15 mouse cellular contexts compared by ENCODE assay signal in genomic region chr9:14662876-14663275, GRCm38 (mm10). TPM values are rescaled to one million over a fixed set of nuclear protein-coding genes. Genes with fewer than 3 reads are reported as not detected.
DNase-seq lines count a peak whose midpoint lies in the region; ATAC-seq and TF ChIP-seq lines count a peak whose summit lies in the region.
"Had no signal": no experiment of that assay in that cellular context is flagged by ENCODE, and none has a peak within 500 bp of the region (broad histone marks: within the 10 kb centered on the region; RNA-seq: fewer than 3 reads in every experiment).

No protein-coding gene starts in this region.

- H3K36me3 ChIP-seq in heart, postnatal 0 days (replicated peaks; ENCODE audit: control insufficient read depth, insufficient read depth, low read length): no peaks in the 10 kb centered on the region
- H3K36me3 ChIP-seq in heart, embryonic 12.5 days: no peaks in the 10 kb centered on the region
- no peaks in the 10 kb centered on the region for H3K36me3 ChIP-seq in embryonic facial prominence, embryonic 10.5 days (replicated peaks)
- no peaks in the 10 kb centered on the region for H3K36me3 ChIP-seq in midbrain, embryonic 10.5 days
- H3K36me3 ChIP-seq: forebrain, embryonic 12.5 days had no signal

- H3K27me3 ChIP-seq in heart, postnatal 0 days (ENCODE audit: control insufficient read depth, insufficient read depth, low read length): no peaks in the 10 kb centered on the region
- no peaks in the 10 kb centered on the region for H3K27me3 ChIP-seq in heart, embryonic 12.5 days (replicated peaks)
- no peaks in the 10 kb centered on the region for H3K27me3 ChIP-seq in embryonic facial prominence, embryonic 10.5 days (replicated peaks; ENCODE audit: low read depth, poor library complexity, severe bottlenecking)
- H3K27me3 ChIP-seq in midbrain, embryonic 10.5 days (ENCODE audit: low read depth, poor library complexity, severe bottlenecking): no peaks in the 10 kb centered on the region
- H3K27me3 ChIP-seq: forebrain, embryonic 12.5 days had no signal

- 0 out of 2 replicates have a peak overlapping the region, but pooled peaks have one; percentile 1 for H3K27ac ChIP-seq in heart, postnatal 0 days (ENCODE audit: low read depth)
- no peak overlapping the region for H3K27ac ChIP-seq in heart, embryonic 12.5 days (ENCODE audit: poor library complexity, severe bottlenecking)
- H3K27ac ChIP-seq in embryonic facial prominence, embryonic 10.5 days (replicated peaks): peak overlapping the region; percentile 58; the same call in 1 of the 2 replicates
- H3K27ac ChIP-seq in midbrain, embryonic 10.5 days (replicated peaks): no peak overlapping the region
- H3K27ac ChIP-seq: forebrain, embryonic 12.5 days; hindbrain, embryonic 14.5 days; left cerebral cortex, adult 2 months had no signal

- TF ChIP-seq EP300 in heart, postnatal 0 days (IDR thresholded peaks at IDR 0.05; ENCODE audit: low read depth): no peak

- H3K4me1 ChIP-seq in heart, postnatal 0 days (ENCODE audit: control insufficient read depth, insufficient read depth): 0 out of 2 replicates have a peak, but pooled peaks cover 8% of the 10 kb centered on the region
- peaks cover 40% of the 10 kb centered on the region for H3K4me1 ChIP-seq in heart, embryonic 12.5 days (replicated peaks)
- H3K4me1 ChIP-seq in embryonic facial prominence, embryonic 10.5 days: no peaks in the 10 kb centered on the region
- no peaks in the 10 kb centered on the region for H3K4me1 ChIP-seq in midbrain, embryonic 10.5 days
- H3K4me1 ChIP-seq: forebrain, embryonic 12.5 days had no signal

- WGBS in heart, postnatal 0 days: 51% methylated on average over 7 of the region's 7 CpGs
- 51% methylated on average over 7 of the region's 7 CpGs for WGBS in heart, embryonic 12.5 days
- 67% methylated on average over 7 of the region's 7 CpGs for WGBS in embryonic facial prominence, embryonic 10.5 days
- 73% methylated on average over 7 of the region's 7 CpGs for WGBS in midbrain, embryonic 10.5 days

- no peak overlapping the region for H3K9ac ChIP-seq in heart, postnatal 0 days (replicated peaks; ENCODE audit: low read depth, low read length)
- no peak overlapping the region for H3K9ac ChIP-seq in heart, embryonic 12.5 days
- H3K9ac ChIP-seq: forebrain, embryonic 12.5 days; hindbrain, embryonic 14.5 days; lung, embryonic 14.5 days had no signal

- no peaks in the 10 kb centered on the region for H3K9me3 ChIP-seq in heart, postnatal 0 days (replicated peaks; ENCODE audit: control insufficient read depth, low read length)
- H3K9me3 ChIP-seq in heart, embryonic 12.5 days (replicated peaks): no peaks in the 10 kb centered on the region
- H3K9me3 ChIP-seq in embryonic facial prominence, embryonic 10.5 days: no peaks in the 10 kb centered on the region
- H3K9me3 ChIP-seq in midbrain, embryonic 10.5 days (replicated peaks): no peaks in the 10 kb centered on the region
- H3K9me3 ChIP-seq: forebrain, embryonic 12.5 days had no signal

- TF ChIP-seq CTCF in heart, postnatal 0 days (IDR thresholded peaks at IDR 0.05; ENCODE audit: low read depth): no peak

- H3K4me2 ChIP-seq in heart, postnatal 0 days (ENCODE audit: low read depth, low read length): no peak overlapping the region
- no peak overlapping the region for H3K4me2 ChIP-seq in heart, embryonic 12.5 days
- H3K4me2 ChIP-seq: forebrain, embryonic 12.5 days; hindbrain, embryonic 14.5 days; lung, embryonic 14.5 days had no signal

- DNase-seq in heart, postnatal 0 days (ENCODE audit: low spot score): no peak
- no peak for DNase-seq in embryonic facial prominence, embryonic 10.5 days (ENCODE audit: low spot score)
- DNase-seq in gonadal fat pad, adult 2 months (ENCODE audit: low read depth): peak; percentile 84
- DNase-seq in midbrain, embryonic 10.5 days (ENCODE audit: low spot score): no peak
- DNase-seq in thymus, postnatal 14 days: no peak
- DNase-seq: cerebellum, adult 8-10 months; kidney, adult 9 months; lung, embryonic 14.5 days; thymus, adult 2 months had no signal

- H3K4me3 ChIP-seq in heart, postnatal 0 days (ENCODE audit: low read depth, low read length): no peak overlapping the region
- no peak overlapping the region for H3K4me3 ChIP-seq in heart, embryonic 12.5 days
- no peak overlapping the region for H3K4me3 ChIP-seq in embryonic facial prominence, embryonic 10.5 days
- H3K4me3 ChIP-seq in midbrain, embryonic 10.5 days: no peak overlapping the region
- H3K4me3 ChIP-seq: forebrain, embryonic 12.5 days; left cerebral cortex, adult 2 months had no signal

- no peak for ATAC-seq in heart, postnatal 0 days (ENCODE audit: insufficient read depth, low read depth)
- ATAC-seq in heart, embryonic 12.5 days (ENCODE audit: insufficient number of reproducible peaks, low FRiP score): no peak
- ATAC-seq in megakaryocyte progenitor cell, adult 5-6 weeks (replicated peaks; ENCODE audit: poor library complexity): no peak

RNA-seq across cellular contexts. Expression of gene Amotl1, which starts 18.0 kb away (rescaled TPM):
- 70.2 and 89.1 TPM in 2 replicates for total RNA-seq in heart, postnatal 0 days (2014; rRNA removed; ENCODE audit: low replicate concordance)
- polyA plus RNA-seq in heart, postnatal 0 days (2015; fragmentation: Nextera tagmentation; extraction: Ambion mirVana): 10.4 and 11.7 TPM in 2 replicates
- polyA plus RNA-seq in heart, embryonic 12.5 days (2016; fragmentation: Nextera tagmentation; extraction: Ambion mirVana): 20.5 and 20.6 TPM in 2 replicates
- 23.1 and 27.4 TPM in 2 replicates for polyA plus RNA-seq in embryonic facial prominence, embryonic 10.5 days (2016; fragmentation: Nextera tagmentation; extraction: Ambion mirVana)
- 39.4 and 42.4 TPM in 2 replicates for polyA plus RNA-seq in gonadal fat pad, adult 2 months (2012; rRNA removed)
- not detected in 2 replicates for total RNA-seq in megakaryocyte progenitor cell, adult 5-6 weeks (2015)
- 0.24 TPM in 1 of 2 replicates, not detected in the other for total RNA-seq in megakaryocyte progenitor cell, adult 5-6 weeks (2017)
- 14.7 and 14.9 TPM in 2 replicates for polyA plus RNA-seq in midbrain, embryonic 10.5 days (2016; fragmentation: Nextera tagmentation; extraction: Ambion mirVana)
- total RNA-seq: megakaryocyte, adult 5-6 weeks had no signal

Comparison
In these comparisons a context has a peak if more than half of its experiments do, and no peak if none do; other contexts are left out.
1. H3K27ac ChIP-seq: peak in heart, postnatal 0 days (single experiment) and embryonic facial prominence, embryonic 10.5 days (single experiment); none in heart, embryonic 12.5 days (single experiment) and midbrain, embryonic 10.5 days (single experiment).